Mouse (Mus musculus): ENCODE results near the gene Cd68. TPM values are rescaled to one million over a fixed set of nuclear protein-coding genes. Genes with fewer than 3 reads are reported as not detected.

Gene Cd68
- polyA plus RNA-seq, 1 experiment from 2014 or later = 10.5 TPM

- 17% methylated on average over 4 of the region's 4 CpGs for WGBS
- H3K4me2 ChIP-seq (replicated peaks; ENCODE audit: low read depth, low read length) = no peak overlapping the region
- no peak overlapping the region for H3K4me3 ChIP-seq (ENCODE audit: low read length)
- peaks cover 23% of the 10 kb centered on the region; the same call in 1 of the 2 replicates for H3K4me1 ChIP-seq (ENCODE audit: control insufficient read depth, insufficient read depth, low read length)
- H3K9ac ChIP-seq (ENCODE audit: low read depth, low read length) = no peak overlapping the region
- H3K27me3 ChIP-seq (ENCODE audit: control insufficient read depth, insufficient read depth, low read length) = no peaks in the 10 kb centered on the region
- no peak for ATAC-seq (ENCODE audit: low FRiP score, low TSS enrichment)
- 0 out of 2 replicates have a peak overlapping the region, but pooled peaks have one; percentile 19 for H3K27ac ChIP-seq (ENCODE audit: low read depth, low read length)
- H3K36me3 ChIP-seq (ENCODE audit: control insufficient read depth, insufficient read depth, low read length) = no peaks in the 10 kb centered on the region
- H3K9me3 ChIP-seq (ENCODE audit: control insufficient read depth, low read length) = no peaks in the 10 kb centered on the region
Measured at GRCm38 (mm10) chr11:69686377-69686776, 20.4 kb upstream of the Cd68 start.

DNA sequence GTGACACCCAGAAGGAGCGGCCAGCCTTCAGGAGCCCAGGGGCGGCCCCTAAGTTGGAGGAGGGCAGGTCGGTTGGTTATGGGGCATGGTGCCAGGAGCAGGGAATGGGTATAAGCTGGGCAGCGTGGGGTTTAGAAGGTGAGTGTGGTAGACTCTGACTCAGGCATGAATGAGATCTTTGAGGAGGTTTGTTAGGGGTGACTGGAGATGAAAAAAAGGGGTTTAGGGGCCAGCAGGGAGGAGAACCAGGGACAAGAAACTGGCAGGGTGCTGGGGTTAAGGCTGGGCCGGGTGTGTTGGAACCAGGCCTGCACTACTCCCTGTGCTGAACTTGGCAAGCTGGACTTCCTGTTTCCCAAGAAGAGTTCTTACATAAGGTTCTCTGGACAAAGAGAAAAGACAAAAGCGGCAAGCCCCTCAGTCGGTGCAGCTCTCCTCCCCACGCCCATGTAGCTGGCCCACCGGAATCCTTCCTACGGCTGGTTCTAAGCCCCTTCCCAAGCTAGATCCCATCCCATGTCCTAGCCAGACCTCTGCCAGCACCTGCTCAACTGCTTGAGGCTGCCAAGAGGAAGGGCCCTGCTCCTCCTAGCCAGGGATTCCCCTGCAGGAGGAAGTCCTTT lies 19.7 kb upstream of the Cd68 start, which contains the start of gene Tnfsf13:
TSS of gene Tnfsf13 (minus strand) at position 259 of the 623 bp plus-strand sequence.
- Histone ChIP-seq H3K9ac (ENCODE audit: low read depth, low read length) (no peak within 1 kb of the TSS), H3K36me3 (ENCODE audit: control insufficient read depth, insufficient read depth, low read length) (no peaks in the 10 kb centered on the region), H3K4me2 (replicated peaks; ENCODE audit: low read depth, low read length) (no peak within 1 kb of the TSS; the same call in 1 of the 2 replicates), H3K27ac (ENCODE audit: low read depth, low read length) (peak within 1 kb of the TSS; percentile 47; the same call in 1 of the 2 replicates), H3K4me3 (ENCODE audit: low read length) (no peak within 1 kb of the TSS), H3K27me3 (ENCODE audit: control insufficient read depth, insufficient read depth, low read length) (no peaks in the 10 kb centered on the region), H3K4me1 (ENCODE audit: control insufficient read depth, insufficient read depth, low read length) (peaks cover 23% of the 10 kb centered on the region; the same call in 1 of the 2 replicates), H3K9me3 (ENCODE audit: control insufficient read depth, low read length) (no peaks in the 10 kb centered on the region)
- no peak for ATAC-seq (ENCODE audit: low FRiP score, low TSS enrichment)
- 73% methylated on average over 10 of the region's 10 CpGs for WGBS

DNA sequence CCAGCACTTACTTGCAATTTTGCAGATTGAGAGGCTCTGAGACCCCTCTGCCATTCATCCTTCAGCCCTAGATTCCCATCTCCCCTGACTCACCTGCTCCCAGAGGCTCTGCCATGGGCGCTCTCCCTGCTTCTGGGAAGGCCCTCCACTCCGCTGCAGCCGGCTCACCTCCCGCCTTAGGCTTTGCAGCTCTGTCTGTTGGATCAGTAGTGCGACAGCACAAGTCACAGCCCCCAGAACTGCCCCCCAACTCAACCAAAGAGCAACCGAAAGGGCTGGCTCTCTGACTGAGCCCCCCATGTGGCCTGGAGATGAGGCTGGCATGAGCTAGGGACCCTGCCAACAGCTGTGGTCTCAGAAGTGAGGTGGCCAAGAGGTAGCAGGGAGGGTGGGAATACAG lies 19.0 kb upstream of the Cd68 start:
- peaks cover 28% of the 10 kb centered on the region; the same call in 1 of the 2 replicates for H3K4me1 ChIP-seq (ENCODE audit: control insufficient read depth, insufficient read depth, low read length)
- no peak overlapping the region for H3K4me3 ChIP-seq (ENCODE audit: low read length)
- 86% methylated on average over 6 of the region's 6 CpGs for WGBS
- H3K27me3 ChIP-seq (ENCODE audit: control insufficient read depth, insufficient read depth, low read length) = no peaks in the 10 kb centered on the region
- no peaks in the 10 kb centered on the region for H3K9me3 ChIP-seq (ENCODE audit: control insufficient read depth, low read length)
- H3K4me2 ChIP-seq (replicated peaks; ENCODE audit: low read depth, low read length) = no peak overlapping the region
- no peak for ATAC-seq (ENCODE audit: low FRiP score, low TSS enrichment)
- no peak overlapping the region for H3K9ac ChIP-seq (ENCODE audit: low read depth, low read length)
- no peak overlapping the region for H3K27ac ChIP-seq (ENCODE audit: low read depth, low read length)
- H3K36me3 ChIP-seq (ENCODE audit: control insufficient read depth, insufficient read depth, low read length) = peaks cover 5% of the 10 kb centered on the region; the same call in 1 of the 2 replicates

GRCm38 (mm10) chr11:69684128-69684745 lies 18.3 kb upstream of the Cd68 start:
- H3K27me3 ChIP-seq (ENCODE audit: control insufficient read depth, insufficient read depth, low read length) = no peaks in the 10 kb centered on the region
- no peak overlapping the region for H3K27ac ChIP-seq (ENCODE audit: low read depth, low read length)
- peaks cover 12% of the 10 kb centered on the region; the same call in 1 of the 2 replicates for H3K36me3 ChIP-seq (ENCODE audit: control insufficient read depth, insufficient read depth, low read length)
- H3K9me3 ChIP-seq (ENCODE audit: control insufficient read depth, low read length) = no peaks in the 10 kb centered on the region
- H3K4me1 ChIP-seq (ENCODE audit: control insufficient read depth, insufficient read depth, low read length) = peaks cover 29% of the 10 kb centered on the region; the same call in 1 of the 2 replicates
- 83% methylated on average over 12 of the region's 12 CpGs for WGBS
- H3K4me3 ChIP-seq (ENCODE audit: low read length) = no peak overlapping the region
- H3K9ac ChIP-seq (ENCODE audit: low read depth, low read length) = no peak overlapping the region
- no peak for ATAC-seq (ENCODE audit: low FRiP score, low TSS enrichment)
- H3K4me2 ChIP-seq (replicated peaks; ENCODE audit: low read depth, low read length) = no peak overlapping the region

DNA sequence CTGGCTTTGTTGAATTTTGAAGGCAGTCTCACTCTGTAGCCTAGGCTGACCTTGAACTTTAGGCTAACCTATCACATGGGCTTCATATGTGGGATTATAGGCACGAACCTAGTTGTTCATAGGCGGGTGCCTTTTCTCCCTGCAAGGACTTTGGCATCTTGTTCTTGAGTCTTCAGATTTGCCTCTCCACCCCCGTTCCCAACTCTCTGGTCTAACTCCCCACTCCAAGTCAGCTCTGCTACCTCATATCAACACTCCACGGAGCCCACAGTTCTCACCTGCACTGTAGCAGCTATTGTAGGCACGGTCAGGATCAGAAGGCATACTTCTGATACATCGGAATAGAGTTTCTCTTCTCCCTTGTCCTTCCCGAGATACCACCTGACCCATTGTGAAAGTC lies 17.6 kb upstream of the Cd68 start:
- H3K27ac ChIP-seq (ENCODE audit: low read depth, low read length) = peak overlapping the region; percentile 17; the same call in 1 of the 2 replicates
- no peak overlapping the region for H3K4me3 ChIP-seq (ENCODE audit: low read length)
- WGBS = 82% methylated on average over 7 of the region's 7 CpGs
- no peaks in the 10 kb centered on the region for H3K9me3 ChIP-seq (ENCODE audit: control insufficient read depth, low read length)
- peaks cover 17% of the 10 kb centered on the region; the same call in 1 of the 2 replicates for H3K36me3 ChIP-seq (ENCODE audit: control insufficient read depth, insufficient read depth, low read length)
- H3K4me2 ChIP-seq (replicated peaks; ENCODE audit: low read depth, low read length) = no peak overlapping the region
- no peaks in the 10 kb centered on the region for H3K27me3 ChIP-seq (ENCODE audit: control insufficient read depth, insufficient read depth, low read length)
- ATAC-seq (ENCODE audit: low FRiP score, low TSS enrichment) = no peak
- peak overlapping the region; percentile 40; the same call in 1 of the 2 replicates for H3K9ac ChIP-seq (ENCODE audit: low read depth, low read length)
- peaks cover 29% of the 10 kb centered on the region; the same call in 1 of the 2 replicates for H3K4me1 ChIP-seq (ENCODE audit: control insufficient read depth, insufficient read depth, low read length)

GRCm38 (mm10) chr11:69682840-69683533 lies 17.0 kb upstream of the Cd68 start:
- H3K9me3 ChIP-seq (ENCODE audit: control insufficient read depth, low read length) = no peaks in the 10 kb centered on the region
- peak overlapping the region; percentile 83 for H3K4me3 ChIP-seq (ENCODE audit: low read length)
- ATAC-seq (ENCODE audit: low FRiP score, low TSS enrichment) = peak; percentile 29; the same call in 1 of the 2 replicates
- peak overlapping the region; percentile 17; the same call in 1 of the 2 replicates for H3K27ac ChIP-seq (ENCODE audit: low read depth, low read length)
- 27% methylated on average over 12 of the region's 12 CpGs for WGBS
- H3K4me2 ChIP-seq (replicated peaks; ENCODE audit: low read depth, low read length) = peak overlapping the region; percentile 72
- H3K27me3 ChIP-seq (ENCODE audit: control insufficient read depth, insufficient read depth, low read length) = no peaks in the 10 kb centered on the region
- H3K9ac ChIP-seq (ENCODE audit: low read depth, low read length) = peak overlapping the region; percentile 40; the same call in 1 of the 2 replicates
- H3K36me3 ChIP-seq (ENCODE audit: control insufficient read depth, insufficient read depth, low read length) = peaks cover 23% of the 10 kb centered on the region
- peaks cover 29% of the 10 kb centered on the region; the same call in 1 of the 2 replicates for H3K4me1 ChIP-seq (ENCODE audit: control insufficient read depth, insufficient read depth, low read length)

DNA sequence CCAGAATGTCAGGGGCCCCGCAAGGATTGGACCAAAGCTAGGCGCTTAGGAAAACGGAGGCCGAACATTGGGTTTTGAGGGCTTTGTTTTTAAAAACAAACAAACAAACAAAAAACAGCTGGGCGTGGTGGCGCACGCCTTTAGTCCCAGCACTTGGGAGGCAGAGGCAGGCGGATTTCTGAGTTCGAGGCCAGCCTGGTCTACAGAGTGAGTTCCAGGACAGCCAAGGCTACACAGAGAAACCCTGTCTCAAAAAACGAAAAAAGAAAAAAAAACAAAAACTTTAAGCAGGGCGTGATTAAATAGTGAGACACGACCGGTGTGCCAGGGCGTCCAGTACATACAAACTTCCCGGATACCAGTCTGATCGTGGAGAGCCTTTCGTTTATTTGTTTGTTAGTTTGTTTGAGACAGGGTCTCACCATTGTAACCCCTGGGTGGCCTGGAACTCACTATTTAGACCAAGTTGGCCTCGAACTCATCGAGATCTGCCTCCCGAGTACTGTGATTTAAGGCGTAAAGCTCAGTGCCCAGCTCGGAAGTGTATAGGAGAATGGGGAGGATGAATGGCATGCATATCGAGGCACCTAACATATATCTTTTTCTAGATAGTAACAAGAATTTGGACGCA lies 16.4 kb upstream of the Cd68 start:
- Histone ChIP-seq H3K4me3 (ENCODE audit: low read length) (peak overlapping the region; percentile 83), H3K36me3 (ENCODE audit: control insufficient read depth, insufficient read depth, low read length) (peaks cover 30% of the 10 kb centered on the region), H3K9ac (ENCODE audit: low read depth, low read length) (peak overlapping the region; percentile 84), H3K27me3 (ENCODE audit: control insufficient read depth, insufficient read depth, low read length) (no peaks in the 10 kb centered on the region), H3K4me2 (replicated peaks; ENCODE audit: low read depth, low read length) (peak overlapping the region; percentile 72), H3K9me3 (ENCODE audit: control insufficient read depth, low read length) (no peaks in the 10 kb centered on the region), H3K4me1 (ENCODE audit: control insufficient read depth, insufficient read depth, low read length) (peaks cover 29% of the 10 kb centered on the region; the same call in 1 of the 2 replicates), H3K27ac (ENCODE audit: low read depth, low read length) (peak overlapping the region; percentile 74; the same call in 1 of the 2 replicates)
- 22% methylated on average over 24 of the region's 24 CpGs for WGBS
- no peak for ATAC-seq (ENCODE audit: low FRiP score, low TSS enrichment)

- Histone ChIP-seq H3K27ac (ENCODE audit: low read depth, low read length) (peak within 1 kb of the TSS; percentile 74; the same call in 1 of the 2 replicates), H3K9ac (ENCODE audit: low read depth, low read length) (peak within 1 kb of the TSS; percentile 84), H3K4me3 (ENCODE audit: low read length) (peak within 1 kb of the TSS; percentile 83), H3K9me3 (ENCODE audit: control insufficient read depth, low read length) (no peaks in the 10 kb centered on the region), H3K27me3 (ENCODE audit: control insufficient read depth, insufficient read depth, low read length) (no peaks in the 10 kb centered on the region), H3K4me1 (ENCODE audit: control insufficient read depth, insufficient read depth, low read length) (peaks cover 23% of the 10 kb centered on the region; the same call in 1 of the 2 replicates), H3K4me2 (replicated peaks; ENCODE audit: low read depth, low read length) (peak within 1 kb of the TSS; percentile 72), H3K36me3 (ENCODE audit: control insufficient read depth, insufficient read depth, low read length) (peaks cover 37% of the 10 kb centered on the region)
- ATAC-seq (ENCODE audit: low FRiP score, low TSS enrichment) = peak; percentile 97
- under 1% methylated on average over 79 of the region's 80 CpGs for WGBS
Measured at GRCm38 (mm10) chr11:69681314-69682208, 15.6 kb upstream of the Cd68 start, which contains the start of gene Senp3. Senp3 (minus strand) TSS chr11:69682084.
